Mouse (Mus musculus) small intestine, adult 2 months (tissue): ENCODE data around the gene Iffo1. TPM values are rescaled to one million over a fixed set of nuclear protein-coding genes. Genes with fewer than 3 reads are reported as not detected.
"Not testable (repeated sequence)": the region's sequence is repeated elsewhere in the genome, so short reads cannot be mapped to it uniquely, and the experiment has no call there.

Experiments
- H3K27ac ChIP-seq: fragments of 200-500 bp; 2 replicates; pipeline ENCODE4 v1.5.1; 2012; ENCODE audit warnings: low read depth, low read length, control low read depth, inconsistent platforms; ENCODE audit not compliant: insufficient read depth
- H3K27me3 ChIP-seq: fragments of 200-500 bp; 2 replicates; pipeline ENCODE4 v1.6.1; 2012; ENCODE audit warnings: mild to moderate bottlenecking, moderate library complexity, low read length, inconsistent platforms; ENCODE audit not compliant: control insufficient read depth, insufficient read depth
- H3K36me3 ChIP-seq: fragments of 200-500 bp; 2 replicates; pipeline ENCODE4 v1.6.1; 2012; ENCODE audit warnings: mild to moderate bottlenecking, low read length, control low read depth, inconsistent platforms; ENCODE audit not compliant: control insufficient read depth, insufficient read depth
- H3K4me1 ChIP-seq: fragments of 200-500 bp; 2 replicates; pipeline ENCODE4 v1.6.1; 2012; ENCODE audit warnings: low read length, inconsistent platforms, mixed read lengths; ENCODE audit not compliant: control insufficient read depth, insufficient read depth, insufficient read length
- H3K4me3 ChIP-seq: fragments of 200-500 bp; 2 replicates; pipeline ENCODE4 v1.5.1; 2012; ENCODE audit warnings: low read depth, mild to moderate bottlenecking, control low read depth, inconsistent platforms, low read length, moderate library complexity
- CTCF ChIP-seq: fragments of 200-500 bp; IDR thresholded peaks from 2 replicates; pipeline ENCODE4 v1.5.1; 2012; ENCODE audit warnings: low read depth, mild to moderate bottlenecking, control low read depth, inconsistent platforms, low read length, moderate library complexity, mixed read lengths; ENCODE audit not compliant: insufficient replicate concordance, insufficient read length; ENCODE audit errors: extremely low read depth
- POLR2A ChIP-seq: fragments of 200-500 bp; IDR thresholded peaks from 2 replicates; pipeline ENCODE4 v1.6.1; 2012; ENCODE audit warnings: low read depth, mild to moderate bottlenecking, control low read depth, inconsistent platforms, low read length, moderate library complexity
- WGBS: fragments of 180-500 bp; shearing (Covaris S2); methylation state at CpG from one replicate; pipeline ENCODE4 v1.1.7; 2018; 5-methylcytosine and 5-hydroxymethylcytosine counted together
- polyA plus RNA-seq: library from polyadenylated mRNA; depleted of rRNA; stranded (reverse); fragments of >200 nt; gene quantifications from 2 replicates; pipeline ENCODE4 v1.2.3, GENCODE M21; 2012

The Iffo1 gene
- polyA plus RNA-seq, 1 experiment: 13.0 TPM

- no peak overlapping the region for H3K4me3 ChIP-seq
- peaks cover 30% of the 10 kb centered on the region for H3K36me3 ChIP-seq
- H3K27ac ChIP-seq: peak overlapping the region; percentile 31; the same call in 1 of the 2 replicates
- peaks cover 14% of the 10 kb centered on the region for H3K4me1 ChIP-seq
- TF ChIP-seq CTCF (no peak), POLR2A (no peak)
- WGBS: 83% methylated on average over 10 of the region's 10 CpGs
- no peaks in the 10 kb centered on the region; the same call in 1 of the 2 replicates for H3K27me3 ChIP-seq
These were observed 15.5 kb downstream of the Iffo1 start for GRCm38 (mm10) chr6:125160558-125160853.

GRCm38 (mm10) chr6:125160854-125161760, 16.1 kb downstream of the Iffo1 start:
- Histone ChIP-seq H3K27me3 (no peaks in the 10 kb centered on the region), H3K4me3 (no peak overlapping the region), H3K36me3 (peaks cover 30% of the 10 kb centered on the region), H3K27ac (peak overlapping the region; percentile 31), H3K4me1 (peaks cover 14% of the 10 kb centered on the region)
- WGBS: 24% methylated on average over 22 of the region's 22 CpGs
- TF ChIP-seq CTCF (no peak), POLR2A (no peak)

DNA sequence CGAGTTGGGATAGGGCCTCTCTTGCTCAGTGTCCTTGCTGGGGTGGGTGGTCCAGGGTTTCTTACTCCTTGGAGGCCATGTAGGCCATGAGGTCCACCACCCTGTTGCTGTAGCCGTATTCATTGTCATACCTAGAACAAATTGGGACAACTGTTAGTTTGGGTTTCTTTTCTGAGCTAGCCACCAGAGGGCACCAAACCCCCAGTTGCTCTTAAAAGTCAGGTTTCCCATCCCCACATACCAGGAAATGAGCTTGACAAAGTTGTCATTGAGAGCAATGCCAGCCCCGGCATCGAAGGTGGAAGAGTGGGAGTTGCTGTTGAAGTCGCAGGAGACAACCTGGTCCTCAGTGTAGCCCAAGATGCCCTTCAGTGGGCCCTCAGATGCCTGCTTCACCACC, 16.9 kb downstream of the Iffo1 start:
- WGBS: 16% methylated on average over 4 of the region's 5 CpGs
- peak; percentile 12; the same call in 1 of the 2 replicates for TF ChIP-seq CTCF
- not testable (repeated sequence) for H3K27me3 ChIP-seq, H3K4me3 ChIP-seq
- Histone ChIP-seq H3K27ac (peak overlapping the region; percentile 7; the same call in 1 of the 2 replicates), H3K4me1 (peaks cover 18% of the 10 kb centered on the region), H3K36me3 (peaks cover 30% of the 10 kb centered on the region)

- Histone ChIP-seq H3K4me3 (0 out of 2 replicates have a peak overlapping the region, but pooled peaks have one; percentile 2), H3K36me3 (peaks cover 30% of the 10 kb centered on the region), H3K4me1 (peaks cover 23% of the 10 kb centered on the region)
- not testable (repeated sequence) for H3K27ac ChIP-seq, H3K27me3 ChIP-seq
- 76% methylated on average over 13 of the region's 16 CpGs for WGBS
These were observed 17.7 kb downstream of the Iffo1 start for GRCm38 (mm10) chr6:125162615-125163305.

DNA sequence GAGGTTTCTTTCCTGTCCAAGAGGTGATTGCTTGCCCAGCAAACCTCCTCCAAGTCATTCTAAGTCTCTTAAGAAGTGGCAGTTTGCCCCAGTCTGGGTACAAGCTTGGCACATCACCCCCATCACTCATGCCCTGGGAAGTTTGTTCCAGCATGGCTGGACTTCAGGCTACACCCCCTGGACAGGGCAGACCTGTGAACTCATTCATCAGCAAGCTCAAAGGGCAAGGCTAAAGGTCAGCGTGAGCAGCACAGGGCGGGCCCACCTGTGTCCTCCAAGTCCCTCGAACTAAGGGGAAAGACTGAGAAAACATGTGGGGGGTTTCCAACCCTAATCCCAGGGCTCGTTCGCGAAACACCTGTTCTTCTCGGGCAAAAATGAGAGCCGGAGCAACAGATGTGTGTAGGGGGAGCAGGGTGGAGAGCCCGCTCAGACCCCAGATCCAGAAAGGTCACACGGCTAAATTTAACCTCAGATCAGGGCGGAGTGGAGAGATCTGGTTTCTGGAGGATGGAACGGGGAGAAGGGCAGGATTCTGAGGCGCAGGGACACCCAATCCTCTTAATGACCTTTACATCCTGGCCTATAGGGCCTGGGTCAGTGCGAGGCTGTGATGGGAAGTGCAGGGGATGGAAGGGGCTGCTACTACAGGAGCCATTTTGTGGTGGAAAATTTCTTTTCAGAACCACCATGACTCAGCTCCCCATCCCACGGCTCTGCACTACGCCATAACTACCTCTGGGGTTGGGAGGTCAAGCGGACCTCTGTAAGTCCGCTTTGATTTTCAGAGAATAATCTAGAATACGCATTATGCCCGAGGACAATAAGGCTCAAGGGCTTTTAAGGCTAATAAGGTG, 19.0 kb downstream of the Iffo1 start:
- Histone ChIP-seq H3K36me3 (peaks cover 28% of the 10 kb centered on the region), H3K27ac (peak overlapping the region; percentile 88)
- 18% methylated on average over 20 of the region's 20 CpGs for WGBS

DNA sequence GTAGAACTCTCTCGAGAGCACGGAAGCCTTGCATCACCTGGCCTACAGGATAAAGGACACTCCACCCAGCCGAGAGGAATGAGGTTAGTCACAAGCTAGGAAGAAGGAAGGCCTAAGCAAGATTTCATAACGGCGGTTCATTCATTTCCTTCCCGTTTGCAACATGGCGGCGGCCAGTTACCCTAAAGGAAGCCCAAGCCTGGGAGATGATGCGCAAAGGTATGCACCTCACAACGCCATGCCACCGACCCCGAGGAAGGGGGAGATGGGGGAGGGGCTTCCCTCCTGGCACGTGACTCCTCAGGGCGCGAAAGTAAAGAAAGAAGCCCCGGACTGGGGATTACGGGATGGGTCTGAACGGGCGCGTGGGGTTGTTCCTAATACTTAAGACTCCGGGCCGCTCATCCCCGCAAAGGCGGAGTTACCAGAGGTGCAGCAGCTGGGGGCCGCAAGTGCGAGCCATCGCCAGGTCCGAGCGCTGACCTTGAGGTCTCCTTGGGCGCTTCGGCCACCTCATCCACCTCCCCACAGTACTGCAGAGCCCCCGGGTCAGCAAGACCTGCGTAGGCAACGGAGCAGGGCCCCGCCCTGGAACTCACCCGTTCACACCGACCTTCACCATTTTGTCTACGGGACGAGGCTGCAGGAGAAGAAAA, 19.8 kb downstream of the Iffo1 start:
- Histone ChIP-seq H3K27ac (peak overlapping the region; percentile 88), H3K36me3 (peaks cover 27% of the 10 kb centered on the region), H3K4me1 (peaks cover 23% of the 10 kb centered on the region), H3K4me3 (peak overlapping the region; percentile 80), H3K27me3 (no peaks in the 10 kb centered on the region)
- no peak; the same call in 1 of the 2 replicates for TF ChIP-seq POLR2A
- TF ChIP-seq CTCF: no peak
- WGBS: under 1% methylated on average over 39 of the region's 39 CpGs

More for the DNA sequence above, 19.0 kb downstream of the Iffo1 start:
- no peaks in the 10 kb centered on the region for H3K27me3 ChIP-seq
- peaks cover 23% of the 10 kb centered on the region for H3K4me1 ChIP-seq
- peak overlapping the region; percentile 80 for H3K4me3 ChIP-seq
- TF ChIP-seq POLR2A (0 out of 2 replicates have a peak, but pooled peaks have one; percentile 22), CTCF (no peak)
